Mouse (Mus musculus): ENCODE results near the gene Ano10. TPM values are rescaled to one million over a fixed set of nuclear protein-coding genes. Genes with fewer than 3 reads are reported as not detected.

Gene Ano10
- polyA plus RNA-seq, 1 experiment from 2014 or later = 16.3 TPM

DNA sequence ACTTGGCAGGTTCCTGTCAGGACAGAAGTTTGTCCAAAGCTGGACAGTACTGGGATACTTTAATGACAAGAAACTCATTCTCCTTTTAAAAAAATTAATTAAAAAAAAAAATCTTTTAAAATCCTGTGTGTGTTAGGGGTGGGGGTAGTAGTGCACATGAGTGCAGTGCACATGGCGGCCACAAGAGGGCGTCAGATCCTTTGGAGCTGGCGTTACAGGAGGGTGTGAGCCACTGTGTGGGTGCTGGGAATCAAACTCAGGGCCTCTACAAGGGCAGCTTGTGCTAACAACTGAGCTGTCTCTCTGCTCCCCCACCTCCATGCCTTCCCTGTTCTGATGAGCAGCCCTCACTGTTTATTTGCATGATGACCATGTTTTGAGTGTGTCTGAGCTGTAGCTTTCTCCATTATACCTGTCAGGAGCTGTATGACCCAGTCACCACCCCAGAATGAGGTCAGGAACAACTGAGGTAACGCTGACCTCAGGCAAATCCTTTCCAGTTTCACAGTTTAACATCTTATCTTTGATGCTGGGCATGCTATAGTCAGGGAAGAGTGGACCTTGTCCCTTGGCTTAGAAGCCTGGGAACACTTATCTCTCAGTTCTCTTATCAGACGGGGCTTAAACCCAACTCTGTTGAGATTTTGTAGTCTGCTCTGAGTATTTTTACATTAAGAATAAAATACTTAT, 137.7 kb downstream of the Ano10 start:
- Histone ChIP-seq H3K9me3 (replicated peaks; ENCODE audit: control insufficient read depth, low read length) (no peaks in the 10 kb centered on the region), H3K4me3 (ENCODE audit: low read depth, low read length) (no peak overlapping the region), H3K27ac (ENCODE audit: low read length) (no peak overlapping the region), H3K36me3 (ENCODE audit: control insufficient read depth, insufficient read depth) (peaks cover 2% of the 10 kb centered on the region; the same call in 1 of the 2 replicates), H3K27me3 (ENCODE audit: control insufficient read depth, insufficient read depth, low read depth, low read length) (no peaks in the 10 kb centered on the region), H3K4me2 (ENCODE audit: low read depth, low read length) (no peak overlapping the region), H3K9ac (ENCODE audit: low read depth, low read length) (no peak overlapping the region), H3K4me1 (ENCODE audit: control insufficient read depth, low read depth, low read length) (peaks cover 5% of the 10 kb centered on the region)
- WGBS (ENCODE audit: insufficient replicate concordance) = 60% methylated on average over 5 of the region's 5 CpGs
- ATAC-seq (ENCODE audit: low read depth) = no peak

DNA sequence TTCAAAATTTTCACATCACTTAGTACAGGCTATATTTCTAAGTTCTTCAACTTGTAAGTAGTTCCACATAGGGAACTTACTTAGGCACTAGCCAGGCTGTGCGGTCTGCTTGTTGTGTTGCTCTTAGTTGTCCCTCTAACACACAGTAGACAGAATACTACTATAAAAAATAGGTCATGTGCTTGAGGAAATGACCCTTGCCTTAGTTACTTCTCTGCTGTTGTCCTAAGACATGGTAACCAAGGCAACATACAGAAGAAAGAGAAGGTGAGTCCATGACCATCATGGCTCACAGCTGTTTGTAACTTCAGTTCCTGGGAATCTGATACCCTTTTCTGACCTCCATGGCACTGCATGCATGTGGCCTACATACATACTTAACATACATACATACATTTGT, 139.0 kb downstream of the Ano10 start:
- peaks cover 8% of the 10 kb centered on the region for H3K4me1 ChIP-seq (ENCODE audit: control insufficient read depth, low read depth, low read length)
- no peak for ATAC-seq (ENCODE audit: low read depth)
- H3K36me3 ChIP-seq (ENCODE audit: control insufficient read depth, insufficient read depth) = no peaks in the 10 kb centered on the region
- WGBS (ENCODE audit: insufficient replicate concordance) = 81% methylated on average over 1 of the region's 1 CpGs
- no peak overlapping the region for H3K9ac ChIP-seq (ENCODE audit: low read depth, low read length)
- no peak overlapping the region for H3K27ac ChIP-seq (ENCODE audit: low read length)
- H3K9me3 ChIP-seq (replicated peaks; ENCODE audit: control insufficient read depth, low read length) = no peaks in the 10 kb centered on the region
- H3K4me2 ChIP-seq (ENCODE audit: low read depth, low read length) = no peak overlapping the region
- H3K4me3 ChIP-seq (ENCODE audit: low read depth, low read length) = no peak overlapping the region
- no peaks in the 10 kb centered on the region for H3K27me3 ChIP-seq (ENCODE audit: control insufficient read depth, insufficient read depth, low read depth, low read length)

GRCm38 (mm10) chr9:122153436-122153835, 140.8 kb downstream of the Ano10 start:
- 67% methylated on average over 3 of the region's 3 CpGs for WGBS (ENCODE audit: insufficient replicate concordance)
- no peaks in the 10 kb centered on the region for H3K27me3 ChIP-seq (ENCODE audit: control insufficient read depth, insufficient read depth, low read depth, low read length)
- no peak for ATAC-seq (ENCODE audit: low read depth)

DNA sequence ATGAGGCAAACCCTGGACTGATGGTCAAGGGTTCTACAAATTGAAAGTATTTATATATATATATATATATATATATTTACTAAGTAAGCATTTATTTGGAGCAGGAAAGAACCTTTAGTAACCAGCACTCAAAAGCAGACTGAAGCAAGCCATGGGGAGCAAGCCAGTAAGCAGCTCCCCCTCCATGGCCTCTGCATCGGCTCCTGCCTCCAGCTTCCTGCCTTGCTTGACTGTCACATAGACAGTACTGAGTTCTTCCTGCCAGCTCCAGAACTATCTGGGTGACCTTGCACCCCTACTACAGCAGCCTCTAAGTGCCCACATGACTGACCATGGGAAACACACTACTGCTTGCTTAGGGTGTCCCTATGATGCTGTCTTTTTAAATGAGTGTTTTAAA, 141.7 kb downstream of the Ano10 start:
- Histone ChIP-seq H3K36me3 (ENCODE audit: control insufficient read depth, insufficient read depth) (no peaks in the 10 kb centered on the region), H3K4me2 (ENCODE audit: low read depth, low read length) (no peak overlapping the region), H3K4me1 (ENCODE audit: control insufficient read depth, low read depth, low read length) (peaks cover 15% of the 10 kb centered on the region), H3K4me3 (ENCODE audit: low read depth, low read length) (no peak overlapping the region), H3K27me3 (ENCODE audit: control insufficient read depth, insufficient read depth, low read depth, low read length) (no peaks in the 10 kb centered on the region), H3K9ac (ENCODE audit: low read depth, low read length) (no peak overlapping the region), H3K27ac (ENCODE audit: low read length) (no peak overlapping the region), H3K9me3 (replicated peaks; ENCODE audit: control insufficient read depth, low read length) (no peaks in the 10 kb centered on the region)
- ATAC-seq (ENCODE audit: low read depth) = no peak
- WGBS (ENCODE audit: insufficient replicate concordance) = 53% methylated on average over 1 of the region's 1 CpGs

More at GRCm38 (mm10) chr9:122153436-122153835, 140.8 kb downstream of the Ano10 start:
- Histone ChIP-seq H3K4me1 (ENCODE audit: control insufficient read depth, low read depth, low read length) (peaks cover 15% of the 10 kb centered on the region), H3K4me3 (ENCODE audit: low read depth, low read length) (no peak overlapping the region), H3K9me3 (replicated peaks; ENCODE audit: control insufficient read depth, low read length) (no peaks in the 10 kb centered on the region), H3K27ac (ENCODE audit: low read length) (no peak overlapping the region), H3K36me3 (ENCODE audit: control insufficient read depth, insufficient read depth) (no peaks in the 10 kb centered on the region), H3K9ac (ENCODE audit: low read depth, low read length) (no peak overlapping the region), H3K4me2 (ENCODE audit: low read depth, low read length) (no peak overlapping the region)

DNA sequence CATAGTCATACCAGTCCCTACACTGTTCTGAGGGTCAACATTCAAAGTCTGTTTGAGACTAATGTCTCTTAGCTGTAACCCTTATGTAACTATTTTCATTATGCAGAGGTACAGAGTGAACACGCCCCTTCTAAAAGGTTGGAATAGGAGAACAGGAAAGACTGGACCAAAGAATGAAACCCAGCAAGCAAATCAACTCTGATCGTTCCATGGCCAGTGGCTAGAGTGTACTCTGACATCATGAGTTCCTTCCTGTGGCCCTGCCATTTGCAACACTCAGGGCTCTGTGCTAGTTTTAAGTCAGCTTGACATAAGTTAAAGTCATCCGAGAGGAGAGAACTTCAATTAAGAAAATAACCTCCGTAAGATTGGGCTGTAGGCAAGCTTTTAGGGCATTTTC, 142.2 kb downstream of the Ano10 start:
- ATAC-seq (ENCODE audit: low read depth) = 0 out of 2 replicates have a peak, but pooled peaks have one; percentile 13
- H3K27me3 ChIP-seq (ENCODE audit: control insufficient read depth, insufficient read depth, low read depth, low read length) = no peaks in the 10 kb centered on the region
- no peak overlapping the region for H3K4me2 ChIP-seq (ENCODE audit: low read depth, low read length)
- WGBS (ENCODE audit: insufficient replicate concordance) = 62% methylated on average over 4 of the region's 4 CpGs
- H3K4me3 ChIP-seq (ENCODE audit: low read depth, low read length) = no peak overlapping the region
- no peaks in the 10 kb centered on the region for H3K9me3 ChIP-seq (replicated peaks; ENCODE audit: control insufficient read depth, low read length)
- peaks cover 15% of the 10 kb centered on the region for H3K4me1 ChIP-seq (ENCODE audit: control insufficient read depth, low read depth, low read length)
- H3K27ac ChIP-seq (ENCODE audit: low read length) = no peak overlapping the region
- no peak overlapping the region for H3K9ac ChIP-seq (ENCODE audit: low read depth, low read length)
- H3K36me3 ChIP-seq (ENCODE audit: control insufficient read depth, insufficient read depth) = no peaks in the 10 kb centered on the region

DNA sequence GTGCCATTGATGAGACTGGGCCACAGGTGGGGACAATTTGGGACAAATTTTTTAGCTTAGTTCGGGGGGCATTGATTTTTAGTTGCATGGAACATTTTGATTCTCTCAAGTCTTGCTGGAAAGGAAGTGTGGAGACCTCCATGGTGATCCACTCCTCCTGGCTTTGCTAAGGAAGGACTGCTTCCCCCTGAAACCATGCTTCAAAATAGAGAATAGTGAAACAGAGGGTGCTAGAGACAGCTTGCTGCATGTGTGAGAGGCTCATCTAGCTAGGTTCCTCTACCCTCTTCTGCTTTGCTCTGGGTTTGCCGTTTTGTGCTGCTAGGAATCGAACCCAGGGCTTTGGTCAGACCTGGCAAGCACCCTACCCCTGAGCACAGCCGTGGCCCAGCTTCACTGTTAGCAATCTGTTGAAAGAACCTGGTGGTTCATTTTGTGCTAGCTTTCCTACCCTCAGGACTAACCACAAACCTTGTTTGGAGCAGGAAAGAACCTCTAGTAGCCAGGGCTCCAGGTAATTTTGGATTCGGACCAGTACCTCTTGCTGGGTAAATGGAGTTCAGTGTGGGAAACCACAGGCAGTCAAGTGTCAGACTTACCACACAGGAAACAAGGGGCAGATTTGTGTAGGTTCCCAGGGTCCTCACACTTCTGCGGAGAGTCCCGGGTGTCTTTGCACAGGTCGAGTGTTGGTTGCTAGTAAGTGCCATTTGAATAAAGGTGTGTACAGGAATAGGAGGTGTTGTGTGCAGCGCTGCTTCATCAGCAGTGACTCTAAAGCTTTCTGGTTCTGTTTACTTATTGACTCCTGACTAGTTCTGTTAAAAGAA, 144.0 kb downstream of the Ano10 start:
- Histone ChIP-seq H3K36me3 (ENCODE audit: control insufficient read depth, insufficient read depth) (no peaks in the 10 kb centered on the region), H3K4me2 (ENCODE audit: low read depth, low read length) (no peak overlapping the region), H3K4me1 (ENCODE audit: control insufficient read depth, low read depth, low read length) (peaks cover 19% of the 10 kb centered on the region), H3K9ac (ENCODE audit: low read depth, low read length) (no peak overlapping the region), H3K9me3 (replicated peaks; ENCODE audit: control insufficient read depth, low read length) (no peaks in the 10 kb centered on the region), H3K4me3 (ENCODE audit: low read depth, low read length) (no peak overlapping the region), H3K27ac (ENCODE audit: low read length) (no peak overlapping the region), H3K27me3 (ENCODE audit: control insufficient read depth, insufficient read depth, low read depth, low read length) (no peaks in the 10 kb centered on the region)
- 45% methylated on average over 9 of the region's 9 CpGs for WGBS (ENCODE audit: insufficient replicate concordance)
- no peak for ATAC-seq (ENCODE audit: low read depth)

DNA sequence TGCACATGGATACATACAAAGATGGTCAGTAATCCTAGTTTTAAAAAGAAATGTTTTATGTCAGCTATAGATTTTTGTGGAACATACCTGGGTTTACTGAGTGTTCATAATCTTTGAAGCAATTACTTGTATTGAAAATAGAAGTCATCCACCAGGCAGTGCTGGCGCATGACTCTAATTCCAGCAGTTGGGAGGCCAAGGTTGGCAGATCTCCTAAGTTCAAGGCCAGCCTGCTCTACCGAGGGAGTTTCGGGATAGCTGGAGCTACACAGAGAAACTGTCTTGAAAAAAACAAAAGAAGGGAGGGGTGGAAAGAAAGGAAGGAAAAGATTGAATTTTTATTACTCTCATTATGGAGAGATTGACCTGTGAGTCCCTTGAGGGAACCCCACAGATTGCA, 145.9 kb downstream of the Ano10 start:
- ATAC-seq (ENCODE audit: low read depth) = no peak
- H3K9me3 ChIP-seq (replicated peaks; ENCODE audit: control insufficient read depth, low read length) = no peaks in the 10 kb centered on the region
- H3K4me2 ChIP-seq (ENCODE audit: low read depth, low read length) = no peak overlapping the region
- H3K27ac ChIP-seq (ENCODE audit: low read length) = no peak overlapping the region
- 71% methylated on average over 3 of the region's 3 CpGs for WGBS (ENCODE audit: insufficient replicate concordance)
- no peaks in the 10 kb centered on the region for H3K27me3 ChIP-seq (ENCODE audit: control insufficient read depth, insufficient read depth, low read depth, low read length)
- peaks cover 17% of the 10 kb centered on the region for H3K4me1 ChIP-seq (ENCODE audit: control insufficient read depth, low read depth, low read length)
- H3K9ac ChIP-seq (ENCODE audit: low read depth, low read length) = no peak overlapping the region
- H3K36me3 ChIP-seq (ENCODE audit: control insufficient read depth, insufficient read depth) = peaks cover 8% of the 10 kb centered on the region
- H3K4me3 ChIP-seq (ENCODE audit: low read depth, low read length) = no peak overlapping the region

- 59% methylated on average over 4 of the region's 4 CpGs for WGBS (ENCODE audit: insufficient replicate concordance)
- Histone ChIP-seq H3K27ac (ENCODE audit: low read length) (no peak overlapping the region), H3K4me3 (ENCODE audit: low read depth, low read length) (no peak overlapping the region), H3K9me3 (replicated peaks; ENCODE audit: control insufficient read depth, low read length) (no peaks in the 10 kb centered on the region), H3K9ac (ENCODE audit: low read depth, low read length) (no peak overlapping the region), H3K4me2 (ENCODE audit: low read depth, low read length) (no peak overlapping the region), H3K36me3 (ENCODE audit: control insufficient read depth, insufficient read depth) (peaks cover 8% of the 10 kb centered on the region), H3K4me1 (ENCODE audit: control insufficient read depth, low read depth, low read length) (peaks cover 21% of the 10 kb centered on the region), H3K27me3 (ENCODE audit: control insufficient read depth, insufficient read depth, low read depth, low read length) (no peaks in the 10 kb centered on the region)
- no peak for ATAC-seq (ENCODE audit: low read depth)
Measured at GRCm38 (mm10) chr9:122146124-122146870, 147.9 kb downstream of the Ano10 start.

Data from liver, embryonic 16.5 days (tissue).